Mouse (Mus musculus): ENCODE results near the gene Eif2s3x.
"Not testable (repeated sequence)": the region's sequence is repeated elsewhere in the genome, so short reads cannot be mapped to it uniquely, and the experiment has no call there.

The Eif2s3x gene

GRCm38 (mm10) chrX:94212597-94213321, at the start of gene Eif2s3x:
Gene Eif2s3x, minus strand, starts transcription at chrX:94212862.
- peak; percentile 84 for DNase-seq (ENCODE audit: low read depth, low spot score)

- no peak for DNase-seq (ENCODE audit: low read depth, low spot score)
Observed at GRCm38 (mm10) chrX:94235601-94236000, 22.9 kb upstream of the Eif2s3x start.

GRCm38 (mm10) chrX:94235190-94235555, 22.5 kb upstream of the Eif2s3x start:
- DNase-seq (ENCODE audit: low read depth, low spot score) = no peak

GRCm38 (mm10) chrX:94234532-94235189, 22.0 kb upstream of the Eif2s3x start, which contains the start of gene Klhl15:
Gene Klhl15, plus strand, starts transcription at chrX:94234599.
- peak; percentile 78 for DNase-seq (ENCODE audit: low read depth, low spot score)

GRCm38 (mm10) chrX:94233936-94234531, 21.4 kb upstream of the Eif2s3x start:
- DNase-seq (ENCODE audit: low read depth, low spot score) = no peak

GRCm38 (mm10) chrX:94233432-94233831, 20.8 kb upstream of the Eif2s3x start:
- DNase-seq (ENCODE audit: low read depth, low spot score) = no peak

- DNase-seq (ENCODE audit: low read depth, low spot score) = no peak
Observed at GRCm38 (mm10) chrX:94213384-94213783, 722 bp upstream of the Eif2s3x start.

- DNase-seq (ENCODE audit: low read depth, low spot score) = no peak
Observed at GRCm38 (mm10) chrX:94212264-94212596, 432 bp downstream of the Eif2s3x start.

- no peak for DNase-seq (ENCODE audit: low read depth, low spot score)
Observed at GRCm38 (mm10) chrX:94197789-94198188, 14.9 kb downstream of the Eif2s3x start.

- DNase-seq (ENCODE audit: low read depth, low spot score) = not testable (repeated sequence)
Observed at GRCm38 (mm10) chrX:94193901-94194300, 18.8 kb downstream of the Eif2s3x start.

- no peak for DNase-seq (ENCODE audit: low read depth, low spot score)
Observed at GRCm38 (mm10) chrX:94185156-94185555, 27.5 kb downstream of the Eif2s3x start.

- DNase-seq (ENCODE audit: low read depth, low spot score) = no peak
Observed at GRCm38 (mm10) chrX:94183814-94184213, 28.8 kb downstream of the Eif2s3x start.

- DNase-seq (ENCODE audit: low read depth, low spot score) = peak; percentile 85
Observed at GRCm38 (mm10) chrX:94177715-94178340, 34.8 kb downstream of the Eif2s3x start.

GRCm38 (mm10) chrX:94169348-94169747, 43.3 kb downstream of the Eif2s3x start:
- no peak for DNase-seq (ENCODE audit: low read depth, low spot score)

- DNase-seq (ENCODE audit: low read depth, low spot score) = no peak
Observed at GRCm38 (mm10) chrX:94152251-94152830, 60.3 kb downstream of the Eif2s3x start.

GRCm38 (mm10) chrX:94150471-94150870, 62.2 kb downstream of the Eif2s3x start:
- DNase-seq (ENCODE audit: low read depth, low spot score) = no peak

GRCm38 (mm10) chrX:94142004-94142771, 70.5 kb downstream of the Eif2s3x start:
- DNase-seq (ENCODE audit: low read depth, low spot score) = no peak

- DNase-seq (ENCODE audit: low read depth, low spot score) = no peak
Observed at GRCm38 (mm10) chrX:94140080-94140479, 72.6 kb downstream of the Eif2s3x start.
